Mouse (Mus musculus) heart, postnatal 10 days (tissue): ENCODE measurements around the gene Gm12258. TPM values are rescaled to one million over a fixed set of nuclear protein-coding genes. Genes with fewer than 3 reads are reported as not detected.

Experiments used
- DNase-seq, 2 experiments: peaks; one replicate each; pipeline ENCODE4 v3.0.0; 2021
- intact Hi-C: fragments of 180-260 bp; cut with DNase I; formaldehyde crosslinking; loops from one replicate; pipeline ENCODE4 v1.15.1; 2025
- total RNA-seq, 2 experiments: library from RNA; stranded (reverse); gene quantifications; 2 replicates each; pipeline ENCODE4 v1.2.3; 2021

Gene Gm12258
- total RNA-seq, 2 experiments from 2014 or later = 2.3 to 3.5 TPM

DNA sequence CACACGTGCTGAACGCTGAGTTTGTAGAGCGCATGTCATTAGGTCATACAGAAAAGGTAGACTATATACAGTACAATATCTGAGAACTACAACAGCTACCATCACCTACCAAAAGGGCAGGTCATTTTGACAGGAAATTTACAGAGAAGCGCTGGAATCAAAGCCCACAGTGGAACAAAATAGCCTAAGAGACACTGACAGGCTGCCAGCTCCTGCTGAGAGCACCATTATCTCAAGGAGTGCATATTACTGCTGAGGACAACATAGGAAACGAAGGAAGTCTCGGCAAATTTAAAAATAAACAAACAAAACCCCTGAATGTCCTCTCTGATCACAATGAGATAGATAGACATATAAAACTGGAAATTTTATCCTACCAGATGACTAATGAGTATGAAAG is 50.5 kb downstream of the Gm12258 start:
- intact Hi-C loops = no loop called here

DNA sequence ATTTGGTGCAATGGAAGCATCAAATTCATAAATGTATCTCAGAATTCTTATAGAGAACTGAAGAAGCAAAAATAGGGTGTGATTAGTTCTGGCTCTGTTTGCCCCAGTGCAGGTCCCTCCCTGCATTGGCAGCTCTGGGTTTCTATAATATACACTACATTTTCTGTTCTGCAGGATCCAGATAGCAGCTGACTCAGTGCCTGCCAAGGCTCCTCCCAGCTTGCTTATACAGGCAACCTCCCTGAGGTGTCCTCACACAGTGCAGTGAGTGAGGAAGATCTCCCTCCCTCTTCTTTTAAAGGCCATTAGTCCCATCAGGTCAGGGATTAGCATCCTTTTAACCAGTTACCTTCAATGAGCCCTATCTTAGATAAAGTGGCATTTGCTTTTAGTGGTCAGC is 54.1 kb downstream of the Gm12258 start:
- intact Hi-C loops = no loop called here
- DNase-seq = no peak

More for the DNA sequence above, 50.5 kb downstream of the Gm12258 start:
- no peak for DNase-seq

DNA sequence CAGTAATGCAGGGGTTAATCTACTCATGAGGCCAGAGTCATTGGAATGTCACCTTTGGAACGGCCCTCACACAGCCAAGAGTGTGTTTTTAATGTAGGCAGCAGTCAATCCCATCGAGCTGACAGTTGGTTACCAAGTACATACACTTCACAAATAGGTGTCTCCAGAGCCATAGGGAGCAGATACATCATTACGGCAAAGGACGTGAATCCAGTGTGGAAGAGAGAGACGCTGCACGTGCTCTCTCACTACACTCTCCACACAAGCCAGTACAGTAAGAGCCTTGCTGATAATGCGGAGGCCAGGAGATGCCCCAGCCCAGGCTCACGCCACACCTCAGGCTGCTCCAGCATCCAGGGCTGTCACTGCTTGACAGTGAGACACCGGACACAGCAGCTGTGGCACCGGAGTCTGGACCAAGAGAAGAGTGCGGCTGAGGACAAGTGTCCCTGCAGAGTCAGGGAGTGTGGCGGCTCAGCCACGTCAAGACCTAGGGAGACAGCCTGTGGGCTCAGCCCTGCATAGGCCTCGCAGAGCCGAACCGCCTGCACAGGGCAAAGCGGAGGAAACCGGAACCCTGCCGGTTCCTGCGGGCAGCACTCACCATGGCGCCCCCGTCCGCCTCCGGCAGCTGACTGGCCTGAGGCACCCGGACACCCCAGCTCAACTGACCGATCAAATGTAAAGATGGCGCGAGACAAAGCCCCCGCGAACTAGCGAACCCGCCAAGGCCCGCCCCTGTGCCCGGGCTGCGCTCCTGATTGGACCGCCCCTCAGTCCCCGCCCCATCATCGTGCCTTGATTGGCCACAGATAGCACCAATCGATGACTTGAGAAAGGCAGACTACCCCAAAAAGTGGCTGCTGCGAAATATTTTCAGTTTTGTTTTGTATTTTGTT is 56.8 kb downstream of the Gm12258 start, which contains the start of gene Zfp39:
Zfp39 (minus strand) TSS at position 715 of the 899 bp plus-strand sequence.
- intact Hi-C loops = no loop called here
- peak; percentile 97 to 98 for DNase-seq

DNA sequence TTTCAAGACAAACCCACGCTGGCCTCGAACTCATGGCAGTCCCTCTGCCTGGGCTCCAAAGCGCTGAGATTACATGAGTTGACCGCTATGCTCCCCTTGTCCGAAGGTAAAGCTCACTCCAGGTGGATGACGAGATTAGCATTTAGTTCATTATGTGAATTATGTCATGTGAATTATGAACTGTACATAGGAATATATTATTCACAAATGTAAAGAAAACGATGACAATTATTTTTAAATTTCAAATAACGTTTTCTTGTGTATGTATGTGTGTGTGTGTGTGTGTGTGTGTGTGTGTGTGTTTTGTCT is 57.4 kb downstream of the Gm12258 start:
- no peak for DNase-seq
- intact Hi-C loops = no loop called here

DNA sequence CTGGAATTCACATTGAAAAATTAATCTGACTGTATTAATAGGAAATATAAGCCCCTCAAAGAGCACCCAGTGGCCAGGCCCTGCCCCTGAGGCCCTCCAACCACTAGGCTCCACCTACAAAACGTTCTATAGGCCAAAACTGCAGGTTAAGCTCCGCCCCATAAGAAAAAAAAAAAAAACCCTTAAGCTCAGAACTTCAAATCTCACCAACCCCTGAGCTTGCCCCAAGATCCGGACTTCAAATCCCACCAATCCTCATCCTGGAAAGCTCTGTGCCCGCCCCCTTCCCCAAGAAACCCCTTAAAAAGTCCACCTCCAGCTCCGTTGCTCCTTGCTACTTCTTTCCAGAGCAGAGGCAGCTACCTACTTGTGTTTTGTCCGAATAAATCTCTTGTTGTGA is 57.9 kb downstream of the Gm12258 start:
- peak; percentile 10 to 29 for DNase-seq
- intact Hi-C loops = no loop called here

Other genes with a start within 250 kb of the Gm12258 start
- gene 2210407C18Rik, start 231.1 kb upstream of the Gm12258 start, total RNA-seq = under 1 TPM; 0.52 to 0.79 TPM
- not detected for gene Olfr323, start 216.7 kb upstream of the Gm12258 start, total RNA-seq
- gene Trim58, start 206.7 kb upstream of the Gm12258 start, total RNA-seq = under 1 TPM in 1 of 2 experiments, not detected in 1; 0.12 TPM
- gene Olfr322, start 188.4 kb upstream of the Gm12258 start, total RNA-seq = not detected
- gene Olfr320, start 166.1 kb upstream of the Gm12258 start, total RNA-seq = not detected
- gene Olfr319, start 148.0 kb upstream of the Gm12258 start, total RNA-seq = not detected
- not detected for gene Olfr318, start 123.1 kb upstream of the Gm12258 start, total RNA-seq
- gene Olfr317, start 107.9 kb upstream of the Gm12258 start, total RNA-seq = not detected
- gene Olfr316, start 94.4 kb upstream of the Gm12258 start, total RNA-seq = not detected
- not detected for gene Olfr315, start 74.0 kb upstream of the Gm12258 start, total RNA-seq
- not detected for gene Olfr314, start 64.2 kb upstream of the Gm12258 start, total RNA-seq
- under 1 TPM in 1 of 2 experiments, not detected in 1; 0.67 TPM for gene Fam183b, start 45.2 kb upstream of the Gm12258 start, total RNA-seq
- gene Olfr313, start 32.2 kb upstream of the Gm12258 start, total RNA-seq = not detected
- not detected for gene Olfr312, start 17.9 kb upstream of the Gm12258 start, total RNA-seq
- gene Olfr311, start 7.9 kb upstream of the Gm12258 start, total RNA-seq = not detected
- gene 2810021J22Rik, start 20.1 kb downstream of the Gm12258 start, total RNA-seq = 1 to 10 TPM; 3.5 to 3.9 TPM
- gene Zfp39, start 57.1 kb downstream of the Gm12258 start, total RNA-seq = 1 to 10 TPM; 5.2 to 6.1 TPM
- gene Btnl10, start 70.8 kb downstream of the Gm12258 start, total RNA-seq = under 1 TPM in 1 of 2 experiments, not detected in 1; 0.12 TPM
- 100 to 1,000 TPM; 162 to 173 TPM for gene Rnf187, start 91.8 kb downstream of the Gm12258 start, total RNA-seq
- 10 to 100 TPM; 11.0 to 13.0 TPM for gene Hist3h2ba, start 101.8 kb downstream of the Gm12258 start, total RNA-seq
- 10 to 100 TPM; 33.2 to 36.7 TPM for gene Hist3h2a, start 107.5 kb downstream of the Gm12258 start, total RNA-seq
- gene Trim17, start 107.5 kb downstream of the Gm12258 start, total RNA-seq = under 1 TPM; 0.12 to 0.22 TPM
- 10 to 100 TPM; 19.9 to 20.8 TPM for gene Trim11, start 130.9 kb downstream of the Gm12258 start, total RNA-seq